Mouse (Mus musculus) left cerebral cortex, adult 11 months (tissue): ENCODE measurements at regions not wholly inside any gene's neighbourhood (a gene's known extent, or its start where the extent isn't known, plus 50 kb on each side); places are given as distances from the start of the nearest gene placed in this dataset.
A peak's percentile ranks its signal among the peaks of the same experiment; 100 is the strongest.
"Not testable (repeated sequence)": the region's sequence is repeated elsewhere in the genome, so short reads cannot be mapped to it uniquely, and the experiment has no call there.

Experiments
- DNase-seq: peaks from one replicate; pipeline ENCODE4 v3.0.0; 2022; ENCODE audit warnings: low spot score

DNA sequence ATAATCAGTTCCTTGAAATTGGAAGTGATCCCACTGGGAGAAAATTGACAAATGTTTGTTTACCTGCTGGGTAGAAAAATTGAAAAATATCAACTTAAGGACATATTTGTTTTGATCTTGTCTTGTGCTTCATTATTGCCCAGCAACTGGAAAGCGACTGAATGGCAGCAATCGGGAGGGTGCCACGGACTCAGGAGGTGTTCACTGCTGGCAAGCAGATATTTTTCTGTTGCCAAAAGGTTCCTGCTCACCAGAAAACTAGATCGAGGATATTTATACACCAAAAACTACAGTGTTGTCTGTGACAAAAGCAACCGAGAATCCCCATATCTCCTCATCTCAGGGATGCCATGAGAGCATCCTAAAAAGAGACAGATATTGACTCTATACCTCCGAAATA, 71.4 kb downstream of the Gm21833 start:
- DNase-seq, result no peak

DNA sequence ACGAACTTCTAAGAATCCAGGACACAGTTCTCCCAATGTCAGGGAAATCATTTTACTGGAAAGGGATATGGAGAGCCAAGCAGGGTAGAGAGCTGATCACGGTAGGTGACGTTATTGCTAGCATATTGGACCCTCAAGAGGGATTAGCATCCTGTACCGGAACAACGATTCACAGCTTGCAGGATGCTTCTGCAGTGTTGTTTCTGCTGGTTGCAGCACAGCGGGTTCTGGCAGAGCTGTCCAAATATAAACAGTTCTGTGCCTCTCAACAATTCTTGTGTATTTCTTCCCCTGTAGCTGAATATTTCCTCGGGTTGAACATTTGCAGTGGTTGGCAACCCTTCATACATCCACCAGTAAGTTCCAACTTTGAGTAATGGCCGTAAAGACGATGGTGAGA, 92.4 kb downstream of the Gm21833 start:
- DNase-seq, result no peak

DNA sequence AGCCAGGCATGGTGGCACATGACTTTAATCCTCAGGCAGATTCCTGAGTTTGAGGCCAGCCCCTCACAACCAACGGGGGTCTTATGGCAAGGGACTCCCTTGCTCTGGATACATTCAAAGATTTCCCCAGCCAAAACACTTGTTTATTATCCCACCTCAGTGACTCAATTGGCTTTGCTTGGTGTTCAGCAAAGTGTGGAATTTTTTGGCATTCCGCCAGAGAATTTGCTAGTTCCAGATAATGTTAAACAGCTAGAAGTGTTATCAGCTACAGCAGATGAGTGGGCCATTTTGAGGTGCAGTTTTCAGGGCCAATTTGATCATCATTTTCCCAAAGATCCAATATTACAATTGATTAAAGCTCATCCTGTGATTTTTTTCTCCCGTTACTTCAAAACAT, 130.8 kb downstream of the Gm21833 start:
- not testable (repeated sequence) for DNase-seq

DNA sequence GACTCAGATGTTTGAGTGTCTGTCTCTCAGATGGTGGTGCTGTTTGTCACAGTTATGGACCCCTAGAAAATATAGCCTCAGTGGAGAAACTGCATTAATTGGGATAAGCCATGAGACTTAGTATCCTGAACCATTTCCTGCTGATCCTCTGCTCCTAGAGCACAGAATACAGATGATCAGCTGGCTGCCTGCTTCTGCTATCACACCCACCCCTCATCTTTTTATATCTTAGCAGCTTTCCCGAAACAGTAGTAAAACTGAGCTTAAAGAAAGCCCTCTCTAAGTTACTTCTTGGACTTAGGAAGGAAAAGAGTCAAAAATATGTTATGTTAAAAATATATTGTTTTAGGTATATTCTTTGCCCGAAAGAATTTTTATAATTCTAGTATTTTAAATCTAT, 163.5 kb downstream of the Gm21833 start:
- DNase-seq, result no peak

DNA sequence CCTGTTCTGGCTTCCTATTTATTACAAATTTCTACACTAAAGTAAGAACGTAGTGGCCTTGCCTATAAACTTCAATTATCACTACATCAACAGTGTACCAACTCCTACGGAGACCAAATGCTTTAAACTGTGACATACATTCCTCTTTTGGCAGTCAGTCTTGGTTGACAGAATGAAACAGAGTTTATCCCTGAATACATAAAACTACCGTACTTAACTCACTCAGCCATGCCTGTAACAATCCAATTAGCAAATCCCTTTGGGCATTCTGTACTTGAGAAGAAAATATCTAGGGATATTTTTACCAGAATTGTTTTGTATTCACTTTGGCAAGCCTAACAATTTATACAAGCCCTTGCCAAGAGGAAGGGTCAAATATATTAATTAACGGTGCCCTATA, 169.7 kb downstream of the Gm21833 start:
- DNase-seq, result no peak

DNA sequence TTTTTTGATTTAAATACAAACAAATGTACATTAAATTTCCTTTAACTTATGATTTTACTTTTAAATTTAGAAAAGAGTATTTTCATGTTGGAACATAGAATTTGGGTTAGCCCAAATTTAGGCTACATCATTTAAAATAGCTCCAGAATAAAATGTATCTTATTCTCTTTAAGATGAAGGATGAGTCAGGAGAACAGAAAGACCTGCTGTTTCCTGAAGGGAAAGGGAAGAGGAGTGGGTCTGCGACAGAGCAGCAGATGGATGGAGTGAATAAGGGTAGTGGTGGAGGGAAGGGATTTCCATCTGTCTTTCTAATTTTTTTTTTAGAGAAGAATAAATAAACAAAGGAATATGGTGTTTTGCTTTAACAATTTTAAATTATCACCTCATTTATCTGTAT, 193.1 kb downstream of the Gm21833 start:
- DNase-seq, result no peak

DNA sequence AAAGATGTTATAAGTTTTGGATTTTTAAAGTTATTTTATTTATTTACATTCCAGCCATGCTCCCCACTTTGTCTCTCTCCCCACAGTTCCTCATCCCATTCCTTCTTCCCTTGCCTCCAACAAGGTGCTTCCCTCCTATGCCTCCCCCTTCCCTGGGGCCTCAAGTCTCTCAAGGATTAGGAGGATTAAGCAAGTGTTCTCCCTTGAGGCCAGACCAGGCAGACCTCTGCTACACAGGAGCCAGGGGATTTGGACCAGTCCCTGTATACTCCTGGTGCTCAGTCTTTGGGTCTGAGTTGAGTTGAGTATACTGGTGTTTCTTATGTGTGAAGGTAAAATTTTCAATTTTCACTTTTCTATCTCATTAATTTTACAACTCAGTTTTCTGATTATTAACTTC, 235.2 kb downstream of the Gm21833 start:
- no peak for DNase-seq

DNA sequence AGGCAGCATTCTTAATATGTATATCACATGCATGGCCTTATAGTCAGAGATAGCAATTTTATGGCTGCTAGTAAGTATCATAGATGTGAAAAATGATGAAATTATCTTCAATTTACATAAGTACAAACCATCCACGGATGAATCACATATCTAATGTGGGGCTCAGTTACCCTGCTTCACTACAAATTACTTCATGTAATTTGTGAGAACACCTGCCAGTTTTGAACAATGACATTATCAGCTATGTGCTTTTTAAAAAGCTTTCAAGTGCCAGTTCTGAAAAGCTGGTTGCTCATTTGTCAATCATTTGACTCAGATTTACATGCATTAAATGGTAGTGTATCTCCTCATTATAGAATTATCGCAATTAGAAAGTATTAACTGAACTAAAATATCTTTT, 243.3 kb downstream of the Gm21833 start:
- no peak for DNase-seq

DNA sequence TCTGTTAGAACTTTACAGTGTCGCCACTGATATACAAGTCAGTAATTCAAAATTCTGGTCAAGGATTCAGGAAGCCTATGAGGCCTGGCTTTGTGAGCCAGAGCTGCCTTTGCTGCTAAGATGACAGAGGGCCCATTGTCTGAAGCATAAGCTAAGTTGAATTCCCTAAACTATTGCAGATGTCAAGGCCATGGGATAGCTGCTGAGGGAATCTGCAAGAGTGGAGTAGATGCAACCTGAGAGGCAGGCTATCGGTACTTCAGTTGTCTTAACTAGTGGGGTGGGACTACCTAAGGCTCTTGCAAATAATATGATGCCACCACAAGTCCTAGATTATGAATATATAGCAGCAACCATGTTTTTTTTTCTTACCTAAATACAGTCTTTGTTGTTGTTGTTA, 263.9 kb downstream of the Gm21833 start:
- DNase-seq, result no peak

DNA sequence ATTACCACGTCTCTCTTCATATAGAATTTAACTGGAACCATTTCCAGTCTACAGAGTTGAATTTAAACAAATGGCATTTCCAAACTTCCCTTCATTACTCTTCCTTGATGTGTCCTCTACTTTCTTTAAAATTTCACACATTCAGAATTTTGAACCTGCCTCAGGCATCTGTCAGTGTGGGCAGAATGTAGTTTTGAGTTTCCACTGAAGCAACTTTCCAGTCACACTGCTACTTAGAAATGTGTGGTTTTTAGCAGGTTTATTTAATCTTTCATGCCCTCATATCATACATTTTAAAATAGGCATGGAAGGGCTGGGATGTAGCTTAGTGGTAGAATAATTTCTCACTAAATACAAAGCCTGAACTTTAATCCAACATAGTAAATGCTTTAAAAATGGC, 282.9 kb downstream of the Gm21833 start:
- DNase-seq, result peak; percentile 46

DNA sequence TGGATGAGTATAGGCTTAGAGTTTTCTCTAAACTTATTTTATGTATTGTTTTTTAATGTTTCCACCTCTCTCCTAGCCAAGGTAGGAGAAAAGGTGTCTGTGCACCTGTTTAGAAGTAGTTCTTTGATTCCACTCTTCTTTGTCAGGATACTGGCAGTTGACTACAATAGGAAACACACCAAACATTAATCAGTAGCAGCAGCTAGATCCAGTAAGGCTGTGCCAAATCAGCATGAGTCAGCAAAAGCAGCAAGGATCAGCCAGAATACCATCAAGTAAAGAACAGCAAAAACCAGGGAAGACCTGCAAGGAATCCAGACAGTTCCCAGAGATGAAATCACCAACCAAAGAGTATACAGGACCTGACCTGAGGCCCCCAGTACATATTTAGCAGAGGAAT, 303.7 kb downstream of the Gm21833 start:
- no peak for DNase-seq

DNA sequence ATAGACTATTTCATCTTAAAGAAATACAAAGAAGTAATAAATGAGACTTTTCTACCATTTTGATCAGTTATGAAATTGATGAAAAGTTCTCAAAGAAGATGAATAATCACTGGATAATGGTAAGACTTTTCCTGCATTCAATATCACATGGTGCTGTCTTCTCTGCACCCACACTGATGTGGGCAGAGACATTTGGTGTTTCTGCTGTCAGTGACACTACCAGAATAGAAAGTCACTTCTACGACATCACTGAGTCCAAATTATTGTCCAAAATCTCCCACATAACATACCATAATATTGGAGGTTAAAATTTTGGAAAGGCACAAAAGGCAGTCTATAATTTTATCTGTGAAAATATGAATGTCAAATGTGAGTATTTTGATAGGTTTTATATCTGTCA, 344.8 kb downstream of the Gm21833 start:
- no peak for DNase-seq

DNA sequence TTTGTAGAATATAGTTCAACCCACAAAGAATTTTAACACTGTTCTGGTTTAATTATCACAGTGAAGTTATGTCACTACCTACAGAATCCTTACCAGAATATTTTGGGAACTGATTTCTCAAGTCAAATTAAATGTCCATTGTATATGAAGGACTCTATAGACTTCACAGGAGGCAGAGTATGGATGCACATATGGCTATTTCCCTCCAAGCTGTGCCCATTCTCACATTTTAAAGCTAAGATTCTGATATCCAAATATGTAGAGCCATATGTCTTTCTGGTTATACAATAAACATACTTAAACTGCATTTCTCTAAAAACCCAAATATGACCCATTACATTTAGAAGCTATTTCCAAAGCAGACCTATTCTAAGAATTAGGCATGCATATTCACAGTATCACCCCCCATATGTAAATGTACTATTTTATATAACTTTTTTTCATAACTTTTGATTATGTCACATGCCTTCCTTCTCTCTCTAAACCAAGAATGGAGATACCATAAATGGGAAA, 365.3 kb downstream of the Gm21833 start:
- DNase-seq, result peak; percentile 49

DNA sequence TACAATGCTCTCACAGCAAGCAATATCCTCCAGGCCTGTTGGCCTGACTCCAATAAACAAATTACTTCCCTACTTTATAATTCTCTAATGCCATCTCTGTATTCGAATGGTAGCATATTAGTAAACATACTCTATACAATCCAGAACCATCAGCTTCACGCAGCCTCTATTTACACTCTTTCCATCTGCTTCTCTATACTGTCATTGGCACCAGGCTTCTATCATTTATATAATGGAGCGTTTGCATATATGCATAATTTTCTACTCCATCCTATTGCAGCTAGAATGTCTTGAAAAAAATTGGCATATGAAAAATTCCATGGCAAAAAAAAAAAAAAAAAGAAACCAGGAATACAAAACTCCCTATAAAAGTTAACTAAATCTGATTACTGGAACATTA, 369.6 kb downstream of the Gm21833 start:
- no peak for DNase-seq
